Mouse (Mus musculus) left cerebral cortex, adult 11 months (tissue): Measurements from ENCODE around the gene Ocm.

ENCODE experiments used
- DNase-seq: peaks from one replicate; pipeline ENCODE4 v3.0.0; 2022; ENCODE audit warnings: low spot score

Ocm gene

DNA sequence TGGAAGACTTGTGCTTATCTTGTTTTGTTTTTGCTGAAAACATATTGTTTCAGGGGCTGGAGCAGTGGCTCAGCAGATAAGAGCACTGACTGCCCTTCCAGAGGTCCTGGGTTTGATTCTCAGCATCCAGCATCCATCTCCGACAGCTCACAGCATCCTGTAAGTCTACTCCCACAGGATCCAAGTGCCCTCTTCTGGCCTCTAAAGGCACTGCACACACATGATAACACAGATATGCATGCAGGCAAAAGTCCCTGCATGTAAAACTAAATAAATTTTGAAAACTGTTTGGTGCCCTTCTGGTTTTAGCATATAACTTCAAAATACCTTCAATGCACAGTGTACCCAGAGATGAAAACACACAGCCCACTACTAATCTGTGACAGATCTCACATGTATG, 27.1 kb downstream of the Ocm start:
- no peak for DNase-seq

DNA sequence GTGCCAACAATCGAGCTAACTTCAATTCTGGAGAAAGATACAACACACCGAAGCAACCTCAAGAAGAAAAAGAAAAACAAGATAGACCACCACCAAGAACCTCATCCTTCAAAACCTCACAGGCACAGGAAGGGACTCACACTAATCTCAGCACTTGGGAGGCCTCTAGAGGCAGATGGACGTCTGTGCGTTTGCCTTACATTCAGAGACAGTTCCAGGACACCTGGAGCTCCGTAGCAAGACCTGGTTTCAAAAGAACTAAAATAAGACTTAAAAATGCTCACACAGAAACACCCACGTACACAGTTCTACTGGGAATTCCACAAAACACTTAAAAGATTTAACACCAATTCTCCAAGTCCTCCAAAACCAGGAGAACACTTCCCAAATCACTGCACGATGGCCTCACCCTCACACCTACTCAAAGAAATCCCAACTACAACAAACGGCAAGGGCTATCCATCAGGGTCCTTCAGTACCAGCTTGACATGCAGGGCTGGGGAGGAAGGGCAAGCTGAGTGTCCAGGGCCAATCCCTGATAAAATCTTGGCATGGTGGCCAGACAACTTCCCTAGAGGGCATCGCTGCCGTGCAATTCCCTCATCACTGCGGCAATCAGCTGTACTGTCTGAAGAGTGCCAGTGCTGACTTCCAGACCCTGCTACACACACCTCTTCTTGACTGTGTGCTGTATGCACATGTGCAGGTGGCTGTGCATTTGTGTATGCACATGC, 31.7 kb downstream of the Ocm start:
- no peak for DNase-seq

DNA sequence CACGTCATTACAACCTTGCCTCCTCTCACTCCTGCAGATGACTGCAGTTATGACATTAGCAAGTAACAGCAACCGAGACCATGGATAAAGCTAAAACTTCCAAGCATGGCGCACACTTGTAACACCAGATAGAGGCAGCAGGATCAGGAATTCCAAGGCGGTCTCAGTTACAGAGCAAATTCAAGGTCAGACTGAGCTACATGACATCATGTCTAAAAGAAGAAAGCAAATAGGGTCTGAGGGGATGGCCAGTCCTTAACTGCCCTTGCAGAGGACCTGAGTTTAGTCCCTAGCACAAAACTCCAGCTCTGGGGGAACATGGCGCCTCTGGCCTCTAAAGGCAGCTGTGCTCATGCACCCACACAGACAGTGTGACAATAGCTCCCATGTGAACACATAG, 32.6 kb downstream of the Ocm start:
- no peak for DNase-seq

DNA sequence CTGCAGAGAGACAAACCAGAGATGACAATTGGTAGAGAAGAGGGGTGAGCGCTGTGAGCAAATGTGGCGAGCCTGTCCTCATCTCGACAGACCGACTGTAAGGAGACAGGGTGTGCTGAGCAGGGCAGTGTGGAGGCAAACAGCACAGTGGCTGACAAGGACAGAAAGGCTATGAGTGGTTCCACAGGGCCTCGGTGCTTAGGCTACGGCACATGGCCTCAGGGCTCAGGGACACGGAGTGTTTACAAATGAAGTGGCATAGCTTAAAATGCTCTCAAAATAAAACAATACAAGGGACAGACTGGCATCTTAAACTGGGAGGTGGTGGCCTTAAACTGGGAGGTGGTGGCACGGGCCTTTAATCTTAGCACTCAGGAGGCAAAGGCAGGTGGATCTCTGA, 33.2 kb downstream of the Ocm start:
- no peak for DNase-seq

DNA sequence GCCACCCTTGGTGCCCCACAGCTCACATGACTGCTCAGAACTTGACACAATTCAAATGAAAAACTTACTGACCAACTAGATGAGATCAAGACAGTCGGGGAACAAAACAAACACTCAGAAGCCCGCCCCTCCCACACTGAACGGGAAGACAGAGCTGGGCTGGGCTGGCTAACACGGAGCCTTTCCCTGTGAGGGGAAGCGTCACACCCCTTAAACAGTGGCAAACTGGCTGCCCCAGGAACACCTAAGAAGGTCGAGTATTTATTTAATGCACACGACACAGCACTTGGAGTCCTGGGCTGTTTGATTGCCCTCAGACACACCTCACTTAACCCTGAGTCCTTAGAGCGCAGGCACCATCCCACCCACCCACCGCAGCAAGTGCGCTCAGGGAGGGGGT, 33.8 kb downstream of the Ocm start:
- no peak for DNase-seq

DNA sequence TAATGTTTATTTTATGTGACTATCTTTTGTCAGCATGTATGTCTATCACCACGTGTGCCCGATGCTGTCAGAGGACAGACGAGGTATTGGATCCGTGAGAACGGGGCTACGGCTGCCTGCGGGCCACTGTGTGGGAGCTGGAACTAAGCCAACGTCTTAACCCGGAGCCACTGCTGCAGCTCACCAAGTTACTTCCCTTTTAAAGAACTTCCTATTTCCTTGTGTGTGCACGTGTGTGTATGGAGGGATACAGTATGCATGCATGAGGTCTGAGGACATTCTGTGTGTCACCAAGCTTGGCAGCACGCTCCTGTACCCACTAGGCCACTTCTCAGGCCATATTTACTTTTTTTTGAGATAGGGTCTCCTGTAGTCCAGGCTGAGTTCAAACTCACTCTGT, 36.4 kb downstream of the Ocm start:
- DNase-seq = no peak

DNA sequence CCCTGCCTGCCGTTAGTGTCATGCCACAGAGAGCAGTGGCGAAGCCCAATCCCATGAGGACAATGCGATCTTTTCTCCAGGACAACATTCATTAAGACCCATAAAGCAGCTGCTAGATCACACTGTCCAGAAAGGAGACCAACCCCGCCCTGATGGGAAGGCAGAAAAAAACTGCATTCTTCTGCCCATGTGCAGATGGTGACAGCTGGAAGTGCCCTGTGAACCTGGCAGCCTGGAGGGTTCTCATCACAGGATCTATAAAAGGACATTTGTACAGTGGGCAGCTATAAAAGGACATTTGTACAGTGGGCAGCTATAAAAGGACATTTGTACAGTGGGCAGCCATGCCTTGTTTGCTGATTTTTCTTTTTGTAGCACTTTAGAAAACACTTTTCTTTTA, 37.4 kb downstream of the Ocm start:
- peak; percentile 15 for DNase-seq

DNA sequence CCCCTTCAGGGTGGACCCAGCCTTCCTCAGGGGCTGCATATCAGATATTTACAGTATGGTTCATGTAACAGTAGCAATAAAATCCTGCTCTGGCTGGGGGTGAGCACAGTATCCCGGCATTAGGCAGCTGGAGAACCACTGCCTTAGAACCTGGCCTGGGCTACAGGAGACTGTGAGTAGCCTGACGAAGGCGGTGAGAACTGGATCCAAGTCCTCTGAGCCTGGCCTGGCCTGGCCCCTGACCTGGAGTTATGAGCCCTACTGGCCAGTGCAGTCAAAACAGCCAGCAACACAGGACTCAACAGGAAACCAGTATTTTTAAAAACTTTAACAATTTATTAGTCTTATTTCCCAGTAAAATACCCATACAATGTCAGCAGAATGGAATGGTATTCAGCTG, 38.9 kb downstream of the Ocm start:
- DNase-seq = no peak

DNA sequence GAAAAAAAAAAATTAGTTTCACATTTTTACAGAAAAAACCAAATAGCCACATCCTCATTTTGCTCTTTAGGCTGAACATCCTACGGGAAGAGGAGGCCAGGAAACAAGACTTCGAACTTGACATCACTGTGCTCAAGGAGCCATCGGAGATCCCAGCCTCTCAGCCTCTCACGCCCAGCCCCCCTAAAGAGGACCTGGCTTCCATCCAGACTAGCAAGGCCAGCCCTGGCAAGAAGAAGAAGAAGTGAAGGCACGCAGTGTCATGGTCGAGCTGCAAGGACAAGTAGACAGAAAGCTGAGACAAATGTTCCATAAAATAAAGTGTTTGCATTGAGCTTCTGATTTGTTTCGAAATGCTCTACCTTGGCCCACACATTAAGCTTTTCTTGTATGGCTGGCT, 41.1 kb downstream of the Ocm start:
- DNase-seq = no peak

DNA sequence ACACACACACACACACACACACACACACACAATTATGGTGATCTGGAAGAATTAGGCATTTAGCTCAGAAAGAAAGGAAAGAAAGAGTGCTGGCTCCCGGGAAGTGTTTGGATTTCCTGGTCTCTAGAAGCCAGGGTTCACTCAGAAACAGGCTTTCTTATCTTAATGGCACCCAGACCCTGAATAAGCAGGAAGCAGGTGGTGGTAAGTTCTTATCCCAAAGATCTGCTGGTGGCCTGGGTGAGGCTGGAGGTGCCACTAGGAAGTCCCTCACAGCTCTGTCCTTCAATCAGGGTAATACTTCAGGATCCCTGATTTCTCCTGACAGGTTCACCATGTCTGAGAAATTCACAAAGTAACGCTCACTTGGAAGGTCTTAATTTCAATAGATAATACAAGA, 44.1 kb downstream of the Ocm start:
- no peak for DNase-seq

DNA sequence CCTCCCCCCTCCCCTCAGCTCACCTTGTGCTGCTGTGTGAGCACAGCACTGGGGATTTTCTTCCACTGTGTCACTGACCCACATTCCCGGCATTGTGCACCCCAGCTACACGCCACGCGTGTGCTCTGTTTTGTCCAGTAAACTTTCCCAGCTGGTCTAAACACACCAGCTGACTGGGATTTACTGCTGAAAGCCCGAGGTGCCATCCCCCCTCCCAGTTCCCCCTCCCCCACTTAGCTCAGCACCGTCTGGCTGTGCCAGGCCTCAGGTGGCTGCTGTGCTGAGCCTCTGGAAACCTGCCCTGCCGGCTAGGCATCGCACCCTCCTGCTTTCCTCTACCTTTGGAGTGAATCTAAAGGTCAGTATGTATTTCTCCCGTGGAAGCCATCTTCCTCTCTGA, 45.6 kb downstream of the Ocm start:
- no peak for DNase-seq

DNA sequence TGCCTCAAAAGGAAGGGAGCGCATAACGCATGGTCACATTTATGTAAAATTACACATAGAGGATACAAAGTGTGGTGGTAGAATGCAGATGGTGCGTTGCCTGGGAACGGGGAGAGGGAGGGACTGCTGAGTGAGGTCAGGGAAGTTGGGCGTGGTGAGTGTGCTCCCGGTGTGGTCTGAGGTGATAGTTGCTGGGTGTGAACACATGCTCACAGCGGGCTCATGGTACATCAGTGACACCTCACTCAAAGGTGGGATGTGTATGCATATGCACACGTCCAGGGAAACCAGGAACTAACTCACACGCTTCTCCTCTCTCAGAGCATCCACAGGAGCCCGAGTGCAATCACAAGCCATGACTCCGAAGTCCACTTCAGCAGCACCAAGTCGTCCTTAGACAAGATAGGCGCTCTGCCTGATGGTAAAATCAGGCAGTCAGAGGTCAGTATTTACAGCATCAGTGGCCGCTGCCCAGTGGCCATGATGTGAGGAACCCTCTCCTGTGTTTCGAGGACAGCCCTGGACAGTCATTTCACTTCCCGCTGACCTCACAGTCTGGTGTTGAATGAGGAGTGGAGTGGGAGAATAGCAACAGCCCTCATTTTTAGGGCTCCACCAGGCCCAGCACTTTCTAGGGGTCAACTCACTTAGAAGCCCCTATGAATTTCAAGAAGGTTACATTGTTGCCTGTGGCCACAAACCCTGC, 49.6 kb downstream of the Ocm start:
- no peak for DNase-seq

DNA sequence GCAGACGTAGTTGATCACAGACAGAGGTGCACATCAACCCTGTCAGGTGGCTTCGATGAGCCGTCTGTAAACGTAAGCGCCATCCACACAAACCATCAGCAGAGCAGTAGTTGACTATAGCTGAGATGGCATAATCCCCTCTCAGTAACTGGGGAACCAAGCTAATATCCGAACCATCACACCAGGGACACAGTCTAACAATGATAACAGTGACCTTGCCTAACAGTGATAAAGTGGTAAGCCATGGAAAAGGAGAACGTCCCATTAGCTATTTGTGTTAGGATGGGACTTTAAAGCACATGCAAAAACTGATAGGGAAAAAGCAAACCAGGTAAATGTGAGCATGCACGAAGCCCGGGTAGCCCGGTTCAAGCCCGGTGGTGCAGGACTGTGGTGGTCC, 50.2 kb downstream of the Ocm start:
- DNase-seq = no peak

DNA sequence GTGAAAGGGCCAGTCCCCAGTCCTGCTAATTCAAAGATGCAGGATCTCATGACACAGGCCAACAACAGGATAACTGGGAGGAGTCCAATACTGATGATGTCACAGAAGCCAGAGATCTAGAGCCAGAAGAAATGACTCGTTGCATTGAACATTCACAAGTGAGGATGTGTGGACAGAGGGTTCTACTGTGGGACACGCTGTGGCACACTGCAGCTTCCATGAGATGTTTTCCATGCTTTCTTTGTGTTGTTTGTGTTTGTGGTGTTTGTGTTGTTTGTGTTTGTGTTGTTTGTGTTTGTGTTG, 50.9 kb downstream of the Ocm start:
- no peak for DNase-seq

DNA sequence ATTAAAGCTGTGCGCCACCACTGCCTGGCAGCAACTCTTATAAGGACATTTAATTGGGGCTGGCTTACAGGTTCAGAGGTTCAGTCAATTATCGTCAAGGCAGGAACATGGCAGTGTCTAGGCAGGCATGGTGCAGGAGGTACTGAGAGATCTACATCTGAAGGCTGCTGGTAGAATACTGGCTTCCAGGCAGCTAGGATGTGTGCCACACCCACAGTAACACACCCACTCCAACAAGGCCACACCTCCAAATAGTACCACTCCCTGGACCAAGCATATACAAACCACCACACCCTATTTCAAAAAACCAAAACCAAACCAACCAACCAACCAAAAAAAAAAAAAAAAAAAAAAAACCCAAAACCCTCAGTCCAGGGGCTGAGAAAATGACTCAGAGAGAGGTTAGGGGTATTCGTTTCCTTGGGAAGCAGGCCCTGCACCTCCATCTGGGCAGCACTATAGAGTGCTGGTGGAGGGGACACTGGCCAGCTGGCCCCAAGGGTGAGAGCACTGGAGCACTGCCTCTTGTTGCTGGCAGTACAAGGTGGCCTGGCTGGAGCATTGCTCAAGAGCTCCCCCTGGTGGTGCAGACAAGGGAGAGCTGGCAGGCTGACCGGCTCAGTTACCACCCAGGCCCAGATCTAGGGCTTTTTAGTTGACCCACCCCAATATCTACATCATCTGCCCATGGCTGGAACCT, 51.4 kb downstream of the Ocm start:
- DNase-seq = peak; percentile 26

DNA sequence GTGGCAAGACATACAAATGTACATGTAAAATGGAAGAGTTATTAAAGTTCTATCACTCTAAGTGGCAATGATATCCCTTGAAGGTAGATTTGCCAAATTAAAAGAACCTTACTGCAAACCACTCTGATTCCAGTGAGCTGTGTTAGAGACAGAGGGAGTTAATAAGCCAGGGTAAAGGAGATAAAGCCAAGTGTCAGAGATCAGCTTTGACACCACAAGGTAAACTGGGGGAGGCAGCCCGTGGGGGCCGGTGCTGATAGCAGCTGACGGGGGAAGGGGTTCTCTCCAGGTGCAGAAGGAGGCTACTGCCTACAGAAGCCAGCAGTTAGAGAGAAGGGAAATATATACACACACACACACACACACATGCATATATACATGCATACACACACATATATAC, 53.8 kb downstream of the Ocm start:
- no peak for DNase-seq
